Mouse (Mus musculus): ENCODE measurements around the gene Zcchc18. TPM values are rescaled to one million over a fixed set of nuclear protein-coding genes. Genes with fewer than 3 reads are reported as not detected.

Zcchc18 gene
- polyA plus RNA-seq, 1 experiment from 2014 or later, result 55.0 TPM

GRCm38 (mm10) chrX:136996256-136996655 is 3.3 kb downstream of the Zcchc18 start:
- Histone ChIP-seq H3K36me3 (no peaks in the 10 kb centered on the region), H3K4me2 (replicated peaks) (no peak overlapping the region), H3K9me3 (no peaks in the 10 kb centered on the region), H3K4me3 (no peak overlapping the region), H3K27ac (no peak overlapping the region), H3K27me3 (peaks cover 18% of the 10 kb centered on the region), H3K9ac (no peak overlapping the region), H3K4me1 (no peaks in the 10 kb centered on the region)
- WGBS, result 83% methylated on average over 2 of the region's 2 CpGs
- no peak for ATAC-seq (ENCODE audit: insufficient number of reproducible peaks, insufficient read depth, low FRiP score, low TSS enrichment)

- no peak for ATAC-seq (ENCODE audit: insufficient number of reproducible peaks, insufficient read depth, low FRiP score, low TSS enrichment)
- 54% methylated on average over 6 of the region's 6 CpGs for WGBS
- Histone ChIP-seq H3K9me3 (no peaks in the 10 kb centered on the region), H3K4me3 (no peak overlapping the region), H3K27ac (no peak overlapping the region), H3K36me3 (no peaks in the 10 kb centered on the region), H3K4me2 (replicated peaks) (no peak overlapping the region), H3K4me1 (no peaks in the 10 kb centered on the region), H3K9ac (no peak overlapping the region), H3K27me3 (no peaks in the 10 kb centered on the region)
These were observed 22.2 kb downstream of the Zcchc18 start for GRCm38 (mm10) chrX:137015099-137015709.

GRCm38 (mm10) chrX:137017668-137018067 is 24.7 kb downstream of the Zcchc18 start:
- no peak overlapping the region for H3K4me2 ChIP-seq (replicated peaks)
- no peak overlapping the region for H3K27ac ChIP-seq
- H3K4me1 ChIP-seq, result no peaks in the 10 kb centered on the region
- no peaks in the 10 kb centered on the region for H3K36me3 ChIP-seq
- no peaks in the 10 kb centered on the region for H3K9me3 ChIP-seq
- no peak for ATAC-seq (ENCODE audit: insufficient number of reproducible peaks, insufficient read depth, low FRiP score, low TSS enrichment)
- no peaks in the 10 kb centered on the region for H3K27me3 ChIP-seq
- no peak overlapping the region for H3K9ac ChIP-seq
- WGBS, result 50% methylated on average over 1 of the region's 1 CpGs
- H3K4me3 ChIP-seq, result no peak overlapping the region

GRCm38 (mm10) chrX:137019310-137019709 is 26.4 kb downstream of the Zcchc18 start:
- WGBS, result 39% methylated on average over 1 of the region's 1 CpGs
- H3K36me3 ChIP-seq, result no peaks in the 10 kb centered on the region

GRCm38 (mm10) chrX:137030916-137031315 is 38.0 kb downstream of the Zcchc18 start:
- H3K27ac ChIP-seq, result no peak overlapping the region
- no peak overlapping the region for H3K4me3 ChIP-seq
- H3K36me3 ChIP-seq, result no peaks in the 10 kb centered on the region
- no peak overlapping the region for H3K4me2 ChIP-seq (replicated peaks)
- H3K4me1 ChIP-seq, result no peaks in the 10 kb centered on the region
- H3K27me3 ChIP-seq, result no peaks in the 10 kb centered on the region
- 88% methylated on average over 8 of the region's 8 CpGs for WGBS
- no peak for ATAC-seq (ENCODE audit: insufficient number of reproducible peaks, insufficient read depth, low FRiP score, low TSS enrichment)
- H3K9ac ChIP-seq, result no peak overlapping the region
- H3K9me3 ChIP-seq, result no peaks in the 10 kb centered on the region

More at GRCm38 (mm10) chrX:137019310-137019709, 26.4 kb downstream of the Zcchc18 start:
- ATAC-seq (ENCODE audit: insufficient number of reproducible peaks, insufficient read depth, low FRiP score, low TSS enrichment), result no peak
- no peak overlapping the region for H3K27ac ChIP-seq
- H3K9ac ChIP-seq, result no peak overlapping the region
- H3K4me1 ChIP-seq, result no peaks in the 10 kb centered on the region
- no peak overlapping the region for H3K4me2 ChIP-seq (replicated peaks)
- no peak overlapping the region for H3K4me3 ChIP-seq
- no peaks in the 10 kb centered on the region for H3K27me3 ChIP-seq
- no peaks in the 10 kb centered on the region for H3K9me3 ChIP-seq

- H3K27ac ChIP-seq, result no peak overlapping the region
- H3K4me2 ChIP-seq (replicated peaks), result no peak overlapping the region
- H3K9me3 ChIP-seq, result no peaks in the 10 kb centered on the region
- 91% methylated on average over 5 of the region's 5 CpGs for WGBS
- no peak overlapping the region for H3K4me3 ChIP-seq
- H3K4me1 ChIP-seq, result no peaks in the 10 kb centered on the region
- H3K9ac ChIP-seq, result no peak overlapping the region
- H3K27me3 ChIP-seq, result no peaks in the 10 kb centered on the region
- ATAC-seq (ENCODE audit: insufficient number of reproducible peaks, insufficient read depth, low FRiP score, low TSS enrichment), result no peak
- H3K36me3 ChIP-seq, result no peaks in the 10 kb centered on the region
These were observed 38.8 kb downstream of the Zcchc18 start for GRCm38 (mm10) chrX:137031726-137032125.

GRCm38 (mm10) chrX:137034322-137034721 is 41.4 kb downstream of the Zcchc18 start:
- Histone ChIP-seq H3K4me1 (no peaks in the 10 kb centered on the region), H3K27me3 (no peaks in the 10 kb centered on the region), H3K4me3 (no peak overlapping the region), H3K9ac (no peak overlapping the region), H3K4me2 (replicated peaks) (no peak overlapping the region), H3K9me3 (no peaks in the 10 kb centered on the region), H3K36me3 (no peaks in the 10 kb centered on the region), H3K27ac (no peak overlapping the region)
- ATAC-seq (ENCODE audit: insufficient number of reproducible peaks, insufficient read depth, low FRiP score, low TSS enrichment), result no peak
- 66% methylated on average over 4 of the region's 4 CpGs for WGBS

- 0 out of 2 replicates have a peak overlapping the region, but pooled peaks have one; percentile 81 for H3K27ac ChIP-seq
- WGBS, result 20% methylated on average over 12 of the region's 12 CpGs
These were observed 44.6 kb downstream of the Zcchc18 start for GRCm38 (mm10) chrX:137037470-137037999.

GRCm38 (mm10) chrX:137038000-137038483 is 45.1 kb downstream of the Zcchc18 start, which contains the start of gene Slc25a53:
Gene Slc25a53, minus strand, starts transcription at chrX:137038302.
- no peaks in the 10 kb centered on the region for H3K4me1 ChIP-seq
- H3K27ac ChIP-seq, result peak within 1 kb of the TSS; percentile 81
- H3K4me3 ChIP-seq, result peak within 1 kb of the TSS; percentile 51
- WGBS, result 17% methylated on average over 31 of the region's 31 CpGs
- peak; percentile 94 for ATAC-seq (ENCODE audit: insufficient number of reproducible peaks, insufficient read depth, low FRiP score, low TSS enrichment)
- H3K9ac ChIP-seq, result peak within 1 kb of the TSS; percentile 42
- no peaks in the 10 kb centered on the region for H3K9me3 ChIP-seq
- no peaks in the 10 kb centered on the region for H3K27me3 ChIP-seq
- H3K4me2 ChIP-seq (replicated peaks), result peak within 1 kb of the TSS; percentile 53
- no peaks in the 10 kb centered on the region for H3K36me3 ChIP-seq

More at GRCm38 (mm10) chrX:137037470-137037999, 44.6 kb downstream of the Zcchc18 start:
- peak overlapping the region; percentile 53 for H3K4me2 ChIP-seq (replicated peaks)
- peak overlapping the region; percentile 51 for H3K4me3 ChIP-seq
- ATAC-seq (ENCODE audit: insufficient number of reproducible peaks, insufficient read depth, low FRiP score, low TSS enrichment), result no peak
- H3K4me1 ChIP-seq, result no peaks in the 10 kb centered on the region
- H3K36me3 ChIP-seq, result no peaks in the 10 kb centered on the region
- H3K9me3 ChIP-seq, result no peaks in the 10 kb centered on the region
- H3K9ac ChIP-seq, result peak overlapping the region; percentile 42
- no peaks in the 10 kb centered on the region for H3K27me3 ChIP-seq

- Histone ChIP-seq H3K4me3 (peak overlapping the region; percentile 51), H3K36me3 (no peaks in the 10 kb centered on the region), H3K9ac (no peak overlapping the region), H3K9me3 (no peaks in the 10 kb centered on the region), H3K4me1 (no peaks in the 10 kb centered on the region), H3K27me3 (no peaks in the 10 kb centered on the region), H3K4me2 (replicated peaks) (peak overlapping the region; percentile 41), H3K27ac (no peak overlapping the region; the same call in 1 of the 2 replicates)
- WGBS, result 48% methylated on average over 7 of the region's 7 CpGs
- no peak for ATAC-seq (ENCODE audit: insufficient number of reproducible peaks, insufficient read depth, low FRiP score, low TSS enrichment)
These were observed 45.5 kb downstream of the Zcchc18 start for GRCm38 (mm10) chrX:137038502-137038901.

Data from embryonic facial prominence, embryonic 12.5 days (tissue).